ENCODE assay signal across 8 mouse cellular contexts in the genomic region with DNA sequence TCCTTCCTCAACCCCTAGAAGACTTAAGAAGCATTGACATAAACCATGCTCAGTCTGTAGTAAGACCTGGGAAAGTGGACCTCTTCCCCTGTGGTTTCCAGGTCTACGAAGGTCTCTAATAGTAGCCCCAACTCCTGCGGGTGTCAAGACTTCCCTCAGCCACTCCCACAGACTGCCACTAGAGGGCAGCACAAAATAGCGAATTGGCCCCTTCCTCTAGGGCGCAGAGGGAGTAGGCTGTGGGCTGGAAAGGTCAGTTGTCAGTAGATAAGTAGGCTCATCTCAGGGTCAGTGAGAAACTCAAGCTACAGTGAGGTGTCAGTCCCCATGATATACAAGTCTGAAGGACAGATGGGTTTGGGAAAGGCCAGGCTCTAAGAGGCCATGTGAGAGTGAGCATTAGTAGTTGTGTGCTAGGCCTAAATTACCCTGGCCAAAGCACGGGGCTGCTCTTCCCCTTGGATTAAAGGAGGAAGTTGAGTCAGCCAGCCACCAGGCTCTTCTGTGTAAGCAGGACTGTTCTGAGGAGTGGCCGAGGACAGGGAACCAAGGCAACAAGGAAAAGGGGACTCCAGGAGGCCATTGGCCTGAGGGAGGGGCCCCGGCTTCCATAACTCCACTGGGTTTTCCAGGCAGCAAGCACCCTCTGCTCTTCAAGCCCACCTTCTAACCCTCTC. TPM values are rescaled to one million over a fixed set of nuclear protein-coding genes. Genes with fewer than 3 reads are reported as not detected.
A peak's percentile ranks its signal among the peaks of the same experiment; 100 is the strongest.
DNase-seq lines count a peak whose midpoint lies in the region; ATAC-seq and TF ChIP-seq lines count a peak whose summit lies in the region.

No protein-coding gene starts in this region.

- peak; percentile 97 for TF ChIP-seq CTCF in liver, embryonic 14.5 days (IDR thresholded peaks at IDR 0.05; ENCODE audit: low read depth)

- DNase-seq in CD4-positive helper T cell, adult 2 months (ENCODE audit: low read depth, low spot score), result peak; percentile 77
- DNase-seq in adrenal gland, postnatal 4 days (ENCODE audit: low spot score in 2 of 2), result peak; percentile 61 to 69
- peak; percentile 60 for DNase-seq in embryonic facial prominence, embryonic 14.5 days (ENCODE audit: low spot score)
- peak; percentile 36 to 59 (median 55) for DNase-seq in liver, embryonic 14.5 days (ENCODE audit: low read depth in 3 of 3, low spot score in 3 of 3)
- DNase-seq in neural tube, embryonic 11.5 days (ENCODE audit: low spot score), result peak; percentile 81

- H3K4me1 ChIP-seq in embryonic facial prominence, embryonic 14.5 days (ENCODE audit: control insufficient read depth, insufficient read depth, low read length), result no peaks in the 10 kb centered on the region
- peaks cover 15% of the 10 kb centered on the region for H3K4me1 ChIP-seq in heart, embryonic 12.5 days (replicated peaks)
- H3K4me1 ChIP-seq in kidney, embryonic 15.5 days, result peaks cover 16% of the 10 kb centered on the region
- no peaks in the 10 kb centered on the region for H3K4me1 ChIP-seq in liver, embryonic 14.5 days (replicated peaks; ENCODE audit: control insufficient read depth in 2 of 2, insufficient read depth in 2 of 2, low read length in 1 of 2)
- peaks cover 12% of the 10 kb centered on the region for H3K4me1 ChIP-seq in neural tube, embryonic 11.5 days (ENCODE audit: control insufficient read depth, insufficient read depth, low read length)
- H3K4me1 ChIP-seq in stomach, embryonic 15.5 days, result peaks cover 5% of the 10 kb centered on the region; the same call in 1 of the 2 replicates

- H3K4me2 ChIP-seq in embryonic facial prominence, embryonic 14.5 days (ENCODE audit: low read depth, low read length), result no peak overlapping the region
- no peak overlapping the region for H3K4me2 ChIP-seq in heart, embryonic 12.5 days
- no peak overlapping the region for H3K4me2 ChIP-seq in kidney, embryonic 15.5 days
- H3K4me2 ChIP-seq in liver, embryonic 14.5 days (ENCODE audit: low read depth), result no peak overlapping the region
- no peak overlapping the region for H3K4me2 ChIP-seq in neural tube, embryonic 11.5 days (ENCODE audit: low read depth)
- H3K4me2 ChIP-seq in stomach, embryonic 15.5 days, result no peak overlapping the region

- no peak overlapping the region for H3K27ac ChIP-seq in embryonic facial prominence, embryonic 14.5 days (replicated peaks; ENCODE audit: low read depth, low read length)
- H3K27ac ChIP-seq in heart, embryonic 12.5 days (ENCODE audit: poor library complexity, severe bottlenecking), result no peak overlapping the region
- no peak overlapping the region for H3K27ac ChIP-seq in kidney, embryonic 15.5 days
- no peak overlapping the region for H3K27ac ChIP-seq in liver, embryonic 14.5 days
- H3K27ac ChIP-seq in neural tube, embryonic 11.5 days (ENCODE audit: low read depth, low read length), result no peak overlapping the region
- no peak overlapping the region for H3K27ac ChIP-seq in stomach, embryonic 15.5 days

- H3K27me3 ChIP-seq in embryonic facial prominence, embryonic 14.5 days (replicated peaks; ENCODE audit: control insufficient read depth, insufficient read depth, low read length), result peaks cover 26% of the 10 kb centered on the region
- peaks cover 45% of the 10 kb centered on the region for H3K27me3 ChIP-seq in heart, embryonic 12.5 days (replicated peaks)
- H3K27me3 ChIP-seq in kidney, embryonic 15.5 days, result peaks cover 36% of the 10 kb centered on the region
- peaks cover 16% of the 10 kb centered on the region for H3K27me3 ChIP-seq in liver, embryonic 14.5 days (ENCODE audit: control insufficient read depth, insufficient read depth, low read length)
- peaks cover 5% of the 10 kb centered on the region; the same call in 1 of the 2 replicates for H3K27me3 ChIP-seq in neural tube, embryonic 11.5 days (ENCODE audit: control insufficient read depth, insufficient read depth, low read length)
- H3K27me3 ChIP-seq in stomach, embryonic 15.5 days (replicated peaks), result peaks cover 25% of the 10 kb centered on the region

- no peak for ATAC-seq in embryonic facial prominence, embryonic 14.5 days (ENCODE audit: low read depth)
- peak; percentile 43 for ATAC-seq in heart, embryonic 12.5 days (ENCODE audit: insufficient number of reproducible peaks, low FRiP score)
- ATAC-seq in kidney, embryonic 15.5 days (replicated peaks; ENCODE audit: low FRiP score), result 0 out of 2 replicates have a peak, but pooled peaks have one; percentile 17
- ATAC-seq in liver, embryonic 14.5 days (ENCODE audit: insufficient read depth), result peak; percentile 41; the same call in 1 of the 2 replicates
- ATAC-seq in neural tube, embryonic 11.5 days (ENCODE audit: insufficient read depth, low FRiP score, low TSS enrichment), result peak; percentile 27; the same call in 1 of the 2 replicates
- ATAC-seq in stomach, embryonic 15.5 days (ENCODE audit: insufficient read depth, low FRiP score, low read depth), result peak; percentile 34; the same call in 1 of the 2 replicates

- H3K36me3 ChIP-seq in embryonic facial prominence, embryonic 14.5 days (ENCODE audit: control insufficient read depth, insufficient read depth, low read length), result no peaks in the 10 kb centered on the region
- H3K36me3 ChIP-seq in heart, embryonic 12.5 days, result no peaks in the 10 kb centered on the region
- no peaks in the 10 kb centered on the region for H3K36me3 ChIP-seq in kidney, embryonic 15.5 days
- H3K36me3 ChIP-seq in liver, embryonic 14.5 days (replicated peaks; ENCODE audit: control insufficient read depth, insufficient read depth, low read depth), result no peaks in the 10 kb centered on the region
- H3K36me3 ChIP-seq in neural tube, embryonic 11.5 days (ENCODE audit: control insufficient read depth, insufficient read depth, low read length), result no peaks in the 10 kb centered on the region
- H3K36me3 ChIP-seq in stomach, embryonic 15.5 days, result no peaks in the 10 kb centered on the region

- 23% methylated on average over 7 of the region's 7 CpGs for WGBS in embryonic facial prominence, embryonic 14.5 days
- 19% methylated on average over 7 of the region's 7 CpGs for WGBS in heart, embryonic 12.5 days
- WGBS in kidney, embryonic 15.5 days, result 22% methylated on average over 7 of the region's 7 CpGs
- WGBS in liver, embryonic 14.5 days (ENCODE audit: insufficient replicate concordance), result 17% methylated on average over 7 of the region's 7 CpGs
- 25% methylated on average over 7 of the region's 7 CpGs for WGBS in neural tube, embryonic 11.5 days
- WGBS in stomach, embryonic 15.5 days, result 21% methylated on average over 7 of the region's 7 CpGs

- no peak overlapping the region for H3K9ac ChIP-seq in embryonic facial prominence, embryonic 14.5 days (ENCODE audit: low read depth, low read length)
- no peak overlapping the region for H3K9ac ChIP-seq in heart, embryonic 12.5 days
- no peak overlapping the region for H3K9ac ChIP-seq in kidney, embryonic 15.5 days
- H3K9ac ChIP-seq in liver, embryonic 14.5 days (replicated peaks), result no peak overlapping the region
- H3K9ac ChIP-seq in neural tube, embryonic 11.5 days (ENCODE audit: low read length), result peak overlapping the region; percentile 11; the same call in 1 of the 2 replicates
- H3K9ac ChIP-seq in stomach, embryonic 15.5 days, result no peak overlapping the region

- H3K4me3 ChIP-seq in embryonic facial prominence, embryonic 14.5 days (ENCODE audit: low read depth, low read length), result no peak overlapping the region
- H3K4me3 ChIP-seq in heart, embryonic 12.5 days, result no peak overlapping the region
- no peak overlapping the region for H3K4me3 ChIP-seq in kidney, embryonic 15.5 days (replicated peaks)
- H3K4me3 ChIP-seq in liver, embryonic 14.5 days (ENCODE audit: insufficient read depth in 1 of 2, low read depth in 2 of 2, low read length in 2 of 2), result no peak overlapping the region
- H3K4me3 ChIP-seq in neural tube, embryonic 11.5 days (ENCODE audit: low read depth, low read length), result no peak overlapping the region
- H3K4me3 ChIP-seq in stomach, embryonic 15.5 days (replicated peaks), result no peak overlapping the region

- no peaks in the 10 kb centered on the region for H3K9me3 ChIP-seq in embryonic facial prominence, embryonic 14.5 days (ENCODE audit: control insufficient read depth, low read length)
- no peaks in the 10 kb centered on the region for H3K9me3 ChIP-seq in heart, embryonic 12.5 days (replicated peaks)
- H3K9me3 ChIP-seq in kidney, embryonic 15.5 days (replicated peaks), result no peaks in the 10 kb centered on the region
- no peaks in the 10 kb centered on the region for H3K9me3 ChIP-seq in liver, embryonic 14.5 days (ENCODE audit: control insufficient read depth, low read length)
- no peaks in the 10 kb centered on the region for H3K9me3 ChIP-seq in neural tube, embryonic 11.5 days (ENCODE audit: control insufficient read depth, low read length)
- H3K9me3 ChIP-seq in stomach, embryonic 15.5 days, result no peaks in the 10 kb centered on the region

- no peak for TF ChIP-seq EP300 in liver, embryonic 14.5 days (IDR thresholded peaks at IDR 0.05; ENCODE audit: low read depth)

RNA-seq across cellular contexts. Expression of a gene that starts 9.5 kb away (rescaled TPM):
- not detected for total RNA-seq in adrenal gland, postnatal 4 days (2021)
- polyA plus RNA-seq in embryonic facial prominence, embryonic 14.5 days (2014; fragmentation: Nextera tagmentation; extraction: Ambion mirVana), result not detected in 2 replicates
- polyA plus RNA-seq in heart, embryonic 12.5 days (2016; fragmentation: Nextera tagmentation; extraction: Ambion mirVana), result not detected in 2 replicates
- not detected in 2 replicates for polyA plus RNA-seq in kidney, embryonic 15.5 days (2015; fragmentation: Nextera tagmentation; extraction: Ambion mirVana)
- not detected in 2 replicates for polyA plus RNA-seq in liver, embryonic 14.5 days (2012; rRNA removed)
- not detected in 2 replicates for polyA plus RNA-seq in liver, embryonic 14.5 days (2014; fragmentation: Nextera tagmentation; extraction: Ambion mirVana)
- polyA plus RNA-seq in neural tube, embryonic 11.5 days (2014; fragmentation: Nextera tagmentation; extraction: Ambion mirVana), result not detected in 2 replicates
- not detected in 2 replicates for polyA plus RNA-seq in stomach, embryonic 15.5 days (2015; fragmentation: Nextera tagmentation; extraction: Ambion mirVana)

RNA-seq across cellular contexts. Expression of a gene that starts 24.5 kb away (rescaled TPM):
- total RNA-seq in adrenal gland, postnatal 4 days (2021), result 10 to 100 TPM; 16.7 to 18.0 TPM
- polyA plus RNA-seq in embryonic facial prominence, embryonic 14.5 days (2014; fragmentation: Nextera tagmentation; extraction: Ambion mirVana), result 1.1 and 1.9 TPM in 2 replicates
- polyA plus RNA-seq in heart, embryonic 12.5 days (2016; fragmentation: Nextera tagmentation; extraction: Ambion mirVana), result 0.17 and 0.45 TPM in 2 replicates
- 0.52 and 0.54 TPM in 2 replicates for polyA plus RNA-seq in kidney, embryonic 15.5 days (2015; fragmentation: Nextera tagmentation; extraction: Ambion mirVana)
- 0.19 and 0.24 TPM in 2 replicates for polyA plus RNA-seq in liver, embryonic 14.5 days (2012; rRNA removed)
- polyA plus RNA-seq in liver, embryonic 14.5 days (2014; fragmentation: Nextera tagmentation; extraction: Ambion mirVana), result not detected in 2 replicates
- polyA plus RNA-seq in neural tube, embryonic 11.5 days (2014; fragmentation: Nextera tagmentation; extraction: Ambion mirVana), result 14.3 and 14.4 TPM in 2 replicates
- polyA plus RNA-seq in stomach, embryonic 15.5 days (2015; fragmentation: Nextera tagmentation; extraction: Ambion mirVana), result 0.73 and 0.74 TPM in 2 replicates

RNA-seq across cellular contexts. Expression of a gene that starts 25.2 kb away (rescaled TPM):
- total RNA-seq in adrenal gland, postnatal 4 days (2021), result 1 to 10 TPM; 3.1 to 3.6 TPM
- 1.7 and 2.0 TPM in 2 replicates for polyA plus RNA-seq in embryonic facial prominence, embryonic 14.5 days (2014; fragmentation: Nextera tagmentation; extraction: Ambion mirVana)
- not detected in 2 replicates for polyA plus RNA-seq in heart, embryonic 12.5 days (2016; fragmentation: Nextera tagmentation; extraction: Ambion mirVana)
- polyA plus RNA-seq in kidney, embryonic 15.5 days (2015; fragmentation: Nextera tagmentation; extraction: Ambion mirVana), result 6.6 and 11.4 TPM in 2 replicates
- 0.02 TPM in 1 of 2 replicates, not detected in the other for polyA plus RNA-seq in liver, embryonic 14.5 days (2012; rRNA removed)
- 0.18 TPM in 1 of 2 replicates, not detected in the other for polyA plus RNA-seq in liver, embryonic 14.5 days (2014; fragmentation: Nextera tagmentation; extraction: Ambion mirVana)
- polyA plus RNA-seq in neural tube, embryonic 11.5 days (2014; fragmentation: Nextera tagmentation; extraction: Ambion mirVana), result 4.4 and 5.6 TPM in 2 replicates
- 0.62 and 0.74 TPM in 2 replicates for polyA plus RNA-seq in stomach, embryonic 15.5 days (2015; fragmentation: Nextera tagmentation; extraction: Ambion mirVana)

RNA-seq across cellular contexts. Expression of a gene that starts 29.7 kb away (rescaled TPM):
- total RNA-seq in adrenal gland, postnatal 4 days (2021), result 100 to 1,000 TPM; 134 to 142 TPM
- 214 and 256 TPM in 2 replicates for polyA plus RNA-seq in embryonic facial prominence, embryonic 14.5 days (2014; fragmentation: Nextera tagmentation; extraction: Ambion mirVana)
- 181 and 192 TPM in 2 replicates for polyA plus RNA-seq in heart, embryonic 12.5 days (2016; fragmentation: Nextera tagmentation; extraction: Ambion mirVana)
- polyA plus RNA-seq in kidney, embryonic 15.5 days (2015; fragmentation: Nextera tagmentation; extraction: Ambion mirVana), result 257 and 272 TPM in 2 replicates
- polyA plus RNA-seq in liver, embryonic 14.5 days (2012; rRNA removed), result 81.8 and 83.2 TPM in 2 replicates
- polyA plus RNA-seq in liver, embryonic 14.5 days (2014; fragmentation: Nextera tagmentation; extraction: Ambion mirVana), result 105 and 117 TPM in 2 replicates
- polyA plus RNA-seq in neural tube, embryonic 11.5 days (2014; fragmentation: Nextera tagmentation; extraction: Ambion mirVana), result 318 and 344 TPM in 2 replicates
- 237 and 240 TPM in 2 replicates for polyA plus RNA-seq in stomach, embryonic 15.5 days (2015; fragmentation: Nextera tagmentation; extraction: Ambion mirVana)

RNA-seq across cellular contexts. Expression of a gene that starts 39.8 kb away (rescaled TPM):
- 10 to 100 TPM; 32.3 to 41.4 TPM for total RNA-seq in adrenal gland, postnatal 4 days (2021)
- polyA plus RNA-seq in embryonic facial prominence, embryonic 14.5 days (2014; fragmentation: Nextera tagmentation; extraction: Ambion mirVana), result 13.2 and 14.8 TPM in 2 replicates
- polyA plus RNA-seq in heart, embryonic 12.5 days (2016; fragmentation: Nextera tagmentation; extraction: Ambion mirVana), result 18.0 and 22.5 TPM in 2 replicates
- polyA plus RNA-seq in kidney, embryonic 15.5 days (2015; fragmentation: Nextera tagmentation; extraction: Ambion mirVana), result 36.8 and 40.1 TPM in 2 replicates
- 24.7 and 58.1 TPM in 2 replicates for polyA plus RNA-seq in liver, embryonic 14.5 days (2012; rRNA removed)
- polyA plus RNA-seq in liver, embryonic 14.5 days (2014; fragmentation: Nextera tagmentation; extraction: Ambion mirVana), result 5.2 and 5.6 TPM in 2 replicates
- polyA plus RNA-seq in neural tube, embryonic 11.5 days (2014; fragmentation: Nextera tagmentation; extraction: Ambion mirVana), result 21.0 and 23.4 TPM in 2 replicates
- polyA plus RNA-seq in stomach, embryonic 15.5 days (2015; fragmentation: Nextera tagmentation; extraction: Ambion mirVana), result 28.5 and 28.8 TPM in 2 replicates
